Mouse (Mus musculus): ENCODE measurements around the gene Nrgn.

The Nrgn gene

DNA sequence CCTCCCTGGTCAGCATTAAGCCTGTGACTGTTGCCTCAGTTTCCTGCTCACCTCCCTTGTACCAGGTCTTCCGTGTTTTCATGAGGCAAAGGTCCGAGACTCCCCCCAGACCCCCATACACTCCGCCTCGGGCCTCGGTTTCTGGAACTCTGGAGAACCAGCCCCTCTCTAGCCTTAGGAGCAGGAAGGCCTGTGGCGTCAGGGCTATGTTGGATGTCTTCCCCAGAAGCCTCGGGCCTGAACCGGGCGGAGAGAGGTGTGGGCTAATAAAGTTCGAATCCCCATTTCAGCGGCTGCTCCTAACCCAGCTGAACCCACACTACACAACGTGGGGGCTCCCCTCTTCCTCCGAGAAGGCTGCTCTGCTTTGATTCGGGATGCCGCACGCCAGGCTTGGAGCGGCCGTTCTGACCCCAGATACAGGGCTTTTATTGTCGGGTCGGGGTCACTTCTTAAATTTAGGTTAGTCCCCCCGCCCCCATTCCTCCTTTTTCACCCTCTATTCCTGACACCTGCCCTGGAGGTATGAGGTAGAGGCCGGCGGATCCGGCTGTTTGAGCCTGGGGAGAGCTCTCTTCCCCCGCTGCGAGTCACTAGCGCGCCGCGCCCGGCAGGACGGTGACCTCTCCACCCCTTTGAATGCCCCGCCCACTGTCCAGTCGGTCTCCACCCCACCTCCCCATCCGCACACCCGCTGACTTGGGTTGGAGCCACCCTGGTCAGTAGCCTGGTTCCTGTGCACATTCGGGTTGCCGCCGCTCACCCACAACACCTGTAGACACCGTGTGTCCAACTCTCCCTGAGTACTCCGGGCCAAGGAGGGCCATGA is 25.1 kb downstream of the Nrgn start, which contains the start of gene Esam:
TSS of gene Esam (plus strand) at position 683 of the 829 bp plus-strand sequence.
- DNase-seq = no peak

DNA sequence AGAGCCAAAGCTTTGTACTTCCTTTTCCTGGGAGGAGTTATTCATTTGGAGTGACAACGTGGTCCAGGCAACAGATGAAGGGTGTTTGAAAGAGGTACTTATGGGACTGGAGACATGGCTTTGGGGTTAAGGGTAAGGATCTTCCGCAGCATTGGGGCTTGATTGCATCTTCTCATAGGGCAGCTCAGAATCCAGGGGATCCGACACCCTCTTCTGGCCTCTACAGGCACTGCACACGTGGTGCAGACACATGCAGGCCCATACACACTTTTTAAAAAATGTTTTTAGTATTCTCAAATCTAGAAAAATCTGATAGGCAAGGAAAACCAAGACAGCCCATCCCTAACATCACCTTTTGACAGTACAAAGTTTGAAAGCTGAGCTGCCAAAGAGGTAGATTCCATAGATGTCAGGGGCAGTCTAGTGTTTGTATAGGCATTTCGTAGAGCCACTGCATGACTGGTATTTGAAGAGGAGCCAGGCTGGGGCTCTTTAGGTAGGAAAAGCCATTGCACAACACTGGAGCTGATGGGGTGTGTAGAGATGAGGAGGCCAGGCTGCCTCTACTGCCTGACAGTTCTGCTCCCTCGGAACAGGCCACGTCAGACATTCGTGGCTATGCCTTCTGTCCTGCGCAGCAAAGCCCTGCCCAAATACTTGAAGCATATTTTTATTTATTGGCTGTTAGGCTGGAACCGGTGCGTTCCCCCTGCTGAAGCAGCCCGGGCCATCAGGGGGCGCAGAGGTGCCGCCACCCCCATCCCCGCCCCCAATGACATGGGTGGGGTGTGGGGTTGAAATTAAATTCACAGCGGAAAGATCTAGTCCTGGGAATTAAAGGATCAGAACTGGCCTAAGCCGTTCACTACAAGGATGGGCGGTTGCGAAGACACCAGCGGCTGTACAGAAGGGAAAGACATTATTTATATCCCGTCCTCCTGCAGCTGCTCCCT is 26.0 kb downstream of the Nrgn start:
- DNase-seq = no peak

- DNase-seq = no peak
Measured at GRCm38 (mm10) chr9:37525461-37525860, 27.2 kb downstream of the Nrgn start.

DNA sequence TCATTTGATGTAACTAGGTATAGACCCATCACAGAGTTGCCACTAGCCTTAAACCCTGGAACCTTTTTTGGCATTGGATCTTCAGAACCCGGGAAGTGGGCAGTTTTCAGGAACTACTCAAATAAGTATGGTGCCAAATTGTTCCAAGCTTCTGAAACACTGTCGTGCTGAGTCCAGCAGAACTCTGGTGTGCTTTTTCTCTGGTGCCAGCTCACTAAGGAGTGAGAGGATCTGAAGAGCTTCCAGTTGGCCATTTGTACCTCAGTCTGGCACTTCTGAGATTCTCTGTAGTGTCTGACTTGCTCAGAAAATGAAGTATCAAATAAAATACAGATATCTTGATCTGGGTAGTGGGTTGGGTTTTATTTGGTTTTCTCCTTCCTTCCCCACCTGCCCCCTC is 32.7 kb downstream of the Nrgn start:
- DNase-seq = no peak

- no peak for DNase-seq
Measured at GRCm38 (mm10) chr9:37518991-37519390, 33.7 kb downstream of the Nrgn start.

DNA sequence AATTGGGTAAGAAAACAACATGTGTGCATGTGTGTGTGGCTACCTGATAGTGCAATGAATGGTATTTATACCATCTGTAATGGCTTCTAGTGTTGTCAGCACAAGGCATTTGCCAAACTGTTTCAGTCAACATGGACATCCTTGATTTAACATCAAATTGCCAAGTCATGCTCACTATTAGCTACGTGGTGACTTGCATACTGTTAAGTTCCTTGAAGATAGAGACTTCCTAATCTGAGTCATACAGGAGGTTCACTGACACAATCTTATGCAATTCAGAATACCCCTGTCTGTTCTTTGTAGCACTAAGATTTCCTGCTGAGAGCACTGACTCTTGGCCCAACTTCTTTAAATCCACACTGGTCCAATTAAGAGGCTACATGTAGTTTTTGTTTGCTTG is 35.2 kb downstream of the Nrgn start:
- no peak for DNase-seq

DNA sequence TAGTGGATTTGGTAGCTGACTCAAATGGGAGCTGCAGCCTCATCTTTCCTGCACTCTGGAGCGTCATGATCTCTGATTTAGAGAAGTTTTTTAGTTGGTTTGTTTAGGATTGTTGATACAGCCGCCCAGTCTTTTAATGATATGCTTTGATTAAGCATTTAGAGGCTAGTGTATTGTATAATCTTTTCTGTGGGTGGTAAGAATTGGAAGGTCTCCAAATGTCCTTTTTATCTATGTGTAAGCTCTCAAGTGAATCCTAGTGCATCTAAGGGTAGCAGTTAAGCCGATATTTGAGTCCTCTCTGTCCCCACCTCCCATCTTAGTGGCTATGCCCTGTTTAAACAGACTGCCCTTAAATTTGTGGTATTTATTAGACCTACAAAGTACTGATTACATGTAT is 38.2 kb downstream of the Nrgn start:
- no peak for DNase-seq

- DNase-seq = no peak
Measured at GRCm38 (mm10) chr9:37512097-37512496, 40.6 kb downstream of the Nrgn start.

DNA sequence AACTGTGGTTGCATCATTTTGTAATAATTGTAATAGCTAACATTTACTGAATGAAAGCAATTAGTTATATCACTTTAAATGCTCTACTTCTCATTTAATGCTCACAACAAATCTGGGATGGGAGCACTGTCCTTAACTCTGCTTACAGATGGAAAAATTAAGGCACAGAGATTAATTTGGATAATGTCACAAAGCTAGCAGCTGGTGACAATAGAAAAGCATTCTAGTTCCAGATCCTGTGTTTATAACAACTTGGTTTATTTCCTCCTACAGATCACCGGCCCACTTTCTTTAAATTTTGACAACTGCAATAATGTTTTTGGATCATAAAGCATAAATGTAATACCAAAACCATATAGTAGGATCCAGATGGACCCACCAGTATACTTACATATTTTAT is 46.7 kb downstream of the Nrgn start:
- DNase-seq = no peak

DNA sequence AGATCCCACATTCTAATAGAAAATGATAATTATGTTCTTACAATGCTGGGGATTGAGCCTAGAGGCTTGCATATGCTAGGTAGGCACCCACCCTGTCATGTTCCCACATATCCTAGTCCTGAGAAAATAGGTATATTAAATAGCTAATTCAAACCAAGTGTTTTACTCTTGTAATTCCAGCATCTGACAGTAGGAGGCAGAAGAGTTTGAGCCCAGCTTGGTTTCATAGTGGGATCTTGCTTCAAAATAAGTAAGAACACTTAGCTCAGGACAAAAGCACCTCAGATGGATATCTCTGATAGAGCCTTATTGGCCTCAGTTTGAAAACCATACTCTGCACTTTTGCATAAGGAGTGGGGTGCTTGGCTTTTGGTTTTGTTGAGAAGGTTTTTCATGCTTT is 48.4 kb downstream of the Nrgn start:
- DNase-seq = no peak

- DNase-seq = no peak
Measured at GRCm38 (mm10) chr9:37501170-37501569, 51.5 kb downstream of the Nrgn start.

DNA sequence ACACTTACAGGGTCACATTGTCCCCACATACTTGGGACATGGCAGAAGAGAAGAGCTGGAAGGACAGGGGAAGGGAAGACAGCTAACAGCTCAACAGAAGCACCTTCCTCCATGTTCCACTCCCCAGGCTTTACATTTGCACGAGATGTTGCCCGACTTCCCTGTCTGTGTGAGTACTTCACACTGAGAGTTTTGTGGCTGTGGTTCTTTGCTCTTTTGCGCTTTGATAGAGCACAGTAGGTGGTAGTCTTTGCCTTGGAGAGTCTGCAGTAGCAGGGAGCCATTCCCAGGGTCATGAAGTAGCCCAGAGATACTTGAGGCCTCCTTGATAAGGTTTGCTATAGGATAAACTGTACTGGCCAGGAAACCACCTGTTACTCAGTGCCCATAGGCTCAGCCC is 52.5 kb downstream of the Nrgn start:
- no peak for DNase-seq

DNA sequence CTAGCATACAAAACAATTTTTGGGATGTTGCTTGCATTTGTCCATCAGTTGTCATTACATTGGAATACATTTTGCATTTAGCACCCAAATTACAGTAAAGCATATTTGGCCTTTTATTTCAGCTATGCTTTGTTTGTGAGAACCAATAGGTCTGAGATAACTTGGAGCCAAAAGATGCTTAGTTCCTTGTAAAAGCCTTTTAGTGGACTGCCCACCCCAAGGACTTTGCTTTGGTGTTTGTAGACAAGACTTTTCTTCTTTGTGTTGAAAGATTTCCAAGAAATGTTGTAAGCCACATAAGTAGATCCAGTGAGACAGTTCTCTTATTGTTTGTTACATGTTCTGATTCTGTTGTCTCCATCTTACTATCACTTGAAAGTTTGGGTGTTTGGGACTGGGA is 56.4 kb downstream of the Nrgn start:
- DNase-seq = no peak

- DNase-seq = no peak
Measured at GRCm38 (mm10) chr9:37495761-37496160, 56.9 kb downstream of the Nrgn start.
